Mouse (Mus musculus) forebrain, embryonic 10.5 days (tissue): Measurements from ENCODE around the gene Pml. TPM values are rescaled to one million over a fixed set of nuclear protein-coding genes. Genes with fewer than 3 reads are reported as not detected.
"Not testable (repeated sequence)": the region's sequence is repeated elsewhere in the genome, so short reads cannot be mapped to it uniquely, and the experiment has no call there.

ENCODE experiments used
- DNase-seq: peaks from one replicate; pipeline ENCODE4 v3.0.0-alpha.2; 2017; ENCODE audit warnings: low spot score; ENCODE audit errors: extremely low spot score
- H3K27ac ChIP-seq: fragments of 300-500 bp; sonication (generic); 2 replicates; pipeline ENCODE4 v1.5.1; 2016; ENCODE audit warnings: mild to moderate bottlenecking
- H3K27me3 ChIP-seq: fragments of 300-500 bp; sonication (generic); 2 replicates; pipeline ENCODE4 v1.6.1; 2016; ENCODE audit warnings: mild to moderate bottlenecking; ENCODE audit not compliant: poor library complexity, severe bottlenecking
- H3K36me3 ChIP-seq: fragments of 300-500 bp; sonication (generic); replicated peaks from 2 replicates; pipeline ENCODE4 v1.6.1; 2016; ENCODE audit warnings: mild to moderate bottlenecking, moderate library complexity
- H3K4me1 ChIP-seq: fragments of 300-500 bp; sonication (generic); 2 replicates; pipeline ENCODE4 v1.6.1; 2016
- H3K4me3 ChIP-seq: fragments of 300-500 bp; sonication (generic); 2 replicates; pipeline ENCODE4 v1.5.1; 2016; ENCODE audit warnings: mild to moderate bottlenecking, moderate library complexity
- H3K9me3 ChIP-seq: fragments of 300-500 bp; sonication (generic); 2 replicates; pipeline ENCODE4 v1.6.1; 2016; ENCODE audit warnings: mild to moderate bottlenecking, moderate library complexity
- WGBS: fragments of 180-500 bp; shearing (Covaris S2); methylation state at CpG from one replicate; pipeline ENCODE4 v1.1.7; 2016; 5-methylcytosine and 5-hydroxymethylcytosine counted together
- polyA plus RNA-seq: library from polyadenylated mRNA; unstranded; fragments of >200 nt; fragmentation: Nextera tagmentation; extraction: Ambion mirVana; gene quantifications from 2 replicates; pipeline ENCODE4 v1.2.1, GENCODE M21; 2016

The Pml gene
- polyA plus RNA-seq, 1 experiment from 2014 or later, result 14.4 TPM

GRCm38 (mm10) chr9:58278821-58279723 is 29.5 kb upstream of the Pml start:
- 50% methylated on average over 4 of the region's 4 CpGs for WGBS
- Histone ChIP-seq H3K27ac (no peak overlapping the region), H3K36me3 (no peaks in the 10 kb centered on the region), H3K9me3 (no peaks in the 10 kb centered on the region), H3K4me3 (no peak overlapping the region), H3K27me3 (no peaks in the 10 kb centered on the region), H3K4me1 (peaks cover 21% of the 10 kb centered on the region)
- no peak for DNase-seq

GRCm38 (mm10) chr9:58278313-58278712 is 28.7 kb upstream of the Pml start:
- peaks cover 25% of the 10 kb centered on the region for H3K4me1 ChIP-seq
- no peaks in the 10 kb centered on the region for H3K36me3 ChIP-seq
- no peak overlapping the region for H3K27ac ChIP-seq
- H3K4me3 ChIP-seq, result no peak overlapping the region
- no peaks in the 10 kb centered on the region for H3K9me3 ChIP-seq
- no peaks in the 10 kb centered on the region for H3K27me3 ChIP-seq
- 94% methylated on average over 4 of the region's 4 CpGs for WGBS
- no peak for DNase-seq

GRCm38 (mm10) chr9:58276346-58276745 is 26.8 kb upstream of the Pml start:
- Histone ChIP-seq H3K4me1 (peaks cover 28% of the 10 kb centered on the region), H3K4me3 (no peak overlapping the region), H3K9me3 (no peaks in the 10 kb centered on the region), H3K27me3 (no peaks in the 10 kb centered on the region), H3K36me3 (no peaks in the 10 kb centered on the region), H3K27ac (no peak overlapping the region)
- no peak for DNase-seq
- 68% methylated on average over 5 of the region's 5 CpGs for WGBS

- Histone ChIP-seq H3K27me3 (no peaks in the 10 kb centered on the region), H3K9me3 (no peaks in the 10 kb centered on the region), H3K27ac (peak overlapping the region; percentile 71), H3K36me3 (no peaks in the 10 kb centered on the region), H3K4me3 (no peak overlapping the region), H3K4me1 (peaks cover 28% of the 10 kb centered on the region)
- DNase-seq, result no peak
- WGBS, result 91% methylated on average over 3 of the region's 3 CpGs
Observed at GRCm38 (mm10) chr9:58275797-58276196, 26.2 kb upstream of the Pml start.

- Histone ChIP-seq H3K36me3 (no peaks in the 10 kb centered on the region), H3K27me3 (no peaks in the 10 kb centered on the region), H3K4me1 (peaks cover 25% of the 10 kb centered on the region), H3K27ac (peak overlapping the region; percentile 71), H3K4me3 (no peak overlapping the region), H3K9me3 (no peaks in the 10 kb centered on the region)
- DNase-seq, result no peak
- WGBS, result 48% methylated on average over 8 of the region's 8 CpGs
Observed at GRCm38 (mm10) chr9:58275115-58275774, 25.7 kb upstream of the Pml start.

GRCm38 (mm10) chr9:58274626-58275025 is 25.0 kb upstream of the Pml start:
- H3K27ac ChIP-seq, result no peak overlapping the region
- WGBS, result 65% methylated on average over 3 of the region's 3 CpGs
- H3K9me3 ChIP-seq, result no peaks in the 10 kb centered on the region
- peaks cover 24% of the 10 kb centered on the region for H3K4me1 ChIP-seq
- no peak overlapping the region for H3K4me3 ChIP-seq
- no peaks in the 10 kb centered on the region for H3K36me3 ChIP-seq
- DNase-seq, result no peak
- H3K27me3 ChIP-seq, result no peaks in the 10 kb centered on the region

GRCm38 (mm10) chr9:58274101-58274604 is 24.6 kb upstream of the Pml start:
- Histone ChIP-seq H3K36me3 (no peaks in the 10 kb centered on the region), H3K4me3 (no peak overlapping the region), H3K27me3 (no peaks in the 10 kb centered on the region), H3K27ac (no peak overlapping the region), H3K9me3 (no peaks in the 10 kb centered on the region), H3K4me1 (peaks cover 24% of the 10 kb centered on the region)
- WGBS, result 84% methylated on average over 7 of the region's 7 CpGs
- no peak for DNase-seq

GRCm38 (mm10) chr9:58272855-58273254 is 23.3 kb upstream of the Pml start:
- Histone ChIP-seq H3K27ac (no peak overlapping the region), H3K27me3 (no peaks in the 10 kb centered on the region), H3K4me3 (no peak overlapping the region), H3K36me3 (no peaks in the 10 kb centered on the region), H3K4me1 (peaks cover 24% of the 10 kb centered on the region), H3K9me3 (no peaks in the 10 kb centered on the region)
- no peak for DNase-seq
- 80% methylated on average over 9 of the region's 9 CpGs for WGBS

GRCm38 (mm10) chr9:58272068-58272541 is 22.5 kb upstream of the Pml start:
- Histone ChIP-seq H3K27me3 (no peaks in the 10 kb centered on the region), H3K4me1 (peaks cover 24% of the 10 kb centered on the region), H3K27ac (no peak overlapping the region), H3K36me3 (no peaks in the 10 kb centered on the region), H3K9me3 (no peaks in the 10 kb centered on the region), H3K4me3 (no peak overlapping the region)
- 90% methylated on average over 2 of the region's 2 CpGs for WGBS
- no peak for DNase-seq

GRCm38 (mm10) chr9:58271551-58271950 is 22.0 kb upstream of the Pml start:
- H3K36me3 ChIP-seq, H3K27me3 ChIP-seq, DNase-seq, H3K9me3 ChIP-seq, H3K4me3 ChIP-seq, H3K27ac ChIP-seq: not testable (repeated sequence)
- 92% methylated on average over 9 of the region's 9 CpGs for WGBS
- H3K4me1 ChIP-seq, result peaks cover 29% of the 10 kb centered on the region

GRCm38 (mm10) chr9:58271109-58271508 is 21.5 kb upstream of the Pml start:
- H3K36me3 ChIP-seq, result no peaks in the 10 kb centered on the region
- H3K4me3 ChIP-seq, result no peak overlapping the region
- H3K27me3 ChIP-seq, result no peaks in the 10 kb centered on the region
- peaks cover 33% of the 10 kb centered on the region for H3K4me1 ChIP-seq
- no peak for DNase-seq
- no peaks in the 10 kb centered on the region for H3K9me3 ChIP-seq
- WGBS, result 94% methylated on average over 3 of the region's 3 CpGs
- no peak overlapping the region for H3K27ac ChIP-seq

GRCm38 (mm10) chr9:58270081-58270480 is 20.5 kb upstream of the Pml start:
- H3K36me3 ChIP-seq, result no peaks in the 10 kb centered on the region
- H3K4me3 ChIP-seq, result no peak overlapping the region
- no peaks in the 10 kb centered on the region for H3K27me3 ChIP-seq
- H3K27ac ChIP-seq, result no peak overlapping the region
- H3K4me1 ChIP-seq, result peaks cover 24% of the 10 kb centered on the region
- DNase-seq, result no peak
- WGBS, result 77% methylated on average over 3 of the region's 3 CpGs
- no peaks in the 10 kb centered on the region for H3K9me3 ChIP-seq
